Mouse (Mus musculus) forebrain, embryonic 12.5 days (tissue): ENCODE measurements around the gene Ptpre. TPM values are rescaled to one million over a fixed set of nuclear protein-coding genes. Genes with fewer than 3 reads are reported as not detected.
A peak's percentile ranks its signal among the peaks of the same experiment; 100 is the strongest.
"Not testable (repeated sequence)": the region's sequence is repeated elsewhere in the genome, so short reads cannot be mapped to it uniquely, and the experiment has no call there.

Source experiments
- ATAC-seq: fragments of 200-750 bp; cut with Nextera tagmentation; 2 replicates; pipeline ENCODE4 v1.8.0; 2017; ENCODE audit warnings: moderate TSS enrichment; ENCODE audit not compliant: low FRiP score
- H3K27ac ChIP-seq: fragments of 300-500 bp; sonication (generic); 2 replicates; pipeline ENCODE4 v1.5.1; 2016; ENCODE audit warnings: mild to moderate bottlenecking
- H3K27me3 ChIP-seq: fragments of 300-500 bp; sonication (generic); 2 replicates; pipeline ENCODE4 v1.6.1; 2016; ENCODE audit warnings: mild to moderate bottlenecking
- H3K36me3 ChIP-seq: fragments of 300-500 bp; sonication (generic); replicated peaks from 2 replicates; pipeline ENCODE4 v1.6.1; 2016; ENCODE audit warnings: mild to moderate bottlenecking
- H3K4me1 ChIP-seq: fragments of 300-500 bp; sonication (generic); 2 replicates; pipeline ENCODE4 v1.6.1; 2016
- H3K4me2 ChIP-seq: fragments of 300-500 bp; sonication (generic); 2 replicates; pipeline ENCODE4 v1.6.1; 2016; ENCODE audit warnings: mild to moderate bottlenecking, moderate library complexity
- H3K4me3 ChIP-seq: fragments of 300-500 bp; sonication (generic); replicated peaks from 2 replicates; pipeline ENCODE4 v1.5.1; 2016; ENCODE audit warnings: mild to moderate bottlenecking
- H3K9ac ChIP-seq: fragments of 300-500 bp; sonication (generic); 2 replicates; pipeline ENCODE4 v1.6.1; 2016; ENCODE audit warnings: mild to moderate bottlenecking
- H3K9me3 ChIP-seq: fragments of 300-500 bp; sonication (generic); 2 replicates; pipeline ENCODE4 v1.6.1; 2016
- WGBS: fragments of 180-500 bp; shearing (Covaris S2); methylation state at CpG from one replicate; pipeline ENCODE4 v1.1.7; 2016; 5-methylcytosine and 5-hydroxymethylcytosine counted together
- polyA plus RNA-seq: library from polyadenylated mRNA; unstranded; fragments of >200 nt; fragmentation: Nextera tagmentation; extraction: Ambion mirVana; gene quantifications from 2 replicates; pipeline ENCODE4 v1.2.1, GENCODE M21; 2016

The Ptpre gene
- polyA plus RNA-seq, 1 experiment from 2014 or later, result 1.3 TPM

GRCm38 (mm10) chr7:135659314-135659935, 122.1 kb downstream of the Ptpre start:
- WGBS, result 91% methylated on average over 5 of the region's 5 CpGs
- Histone ChIP-seq H3K27ac (no peak overlapping the region), H3K9me3 (no peaks in the 10 kb centered on the region), H3K4me1 (no peaks in the 10 kb centered on the region), H3K4me3 (no peak overlapping the region), H3K27me3 (no peaks in the 10 kb centered on the region), H3K36me3 (no peaks in the 10 kb centered on the region), H3K9ac (no peak overlapping the region), H3K4me2 (no peak overlapping the region)
- no peak for ATAC-seq

GRCm38 (mm10) chr7:135660314-135660713, 123.0 kb downstream of the Ptpre start:
- ATAC-seq, result no peak
- Histone ChIP-seq H3K27me3 (no peaks in the 10 kb centered on the region), H3K27ac (no peak overlapping the region), H3K9ac (no peak overlapping the region), H3K36me3 (no peaks in the 10 kb centered on the region), H3K4me3 (no peak overlapping the region), H3K4me2 (no peak overlapping the region), H3K4me1 (no peaks in the 10 kb centered on the region), H3K9me3 (no peaks in the 10 kb centered on the region)

GRCm38 (mm10) chr7:135664211-135664610, 126.9 kb downstream of the Ptpre start:
- no peak overlapping the region for H3K4me2 ChIP-seq
- ATAC-seq, result no peak
- WGBS, result 85% methylated on average over 7 of the region's 7 CpGs

DNA sequence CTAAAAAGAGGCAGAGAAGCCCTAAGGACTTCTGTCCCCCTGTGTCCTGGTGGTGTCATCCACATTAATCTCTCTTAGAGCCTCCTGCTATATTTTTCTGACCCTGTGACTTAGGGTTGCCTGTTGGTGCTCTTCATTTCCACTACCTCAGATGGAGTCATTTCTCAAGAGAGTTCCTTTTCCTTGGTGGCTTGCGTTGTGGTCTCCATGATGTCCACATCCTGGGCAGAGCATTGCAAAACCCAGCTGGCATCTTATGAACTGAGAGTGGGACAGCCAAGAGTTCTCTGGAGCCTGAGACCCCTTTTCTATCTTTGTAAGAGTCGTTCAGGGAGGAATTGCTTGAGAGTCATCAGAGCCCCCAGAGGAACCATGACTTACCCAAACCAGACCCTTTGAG, 129.0 kb downstream of the Ptpre start:
- H3K9me3 ChIP-seq, result no peaks in the 10 kb centered on the region
- H3K9ac ChIP-seq, result no peak overlapping the region
- peaks cover 4% of the 10 kb centered on the region; the same call in 1 of the 2 replicates for H3K27me3 ChIP-seq
- no peaks in the 10 kb centered on the region for H3K4me1 ChIP-seq
- H3K4me2 ChIP-seq, result no peak overlapping the region
- H3K4me3 ChIP-seq, result no peak overlapping the region
- WGBS, result 94% methylated on average over 2 of the region's 2 CpGs
- no peak for ATAC-seq
- H3K27ac ChIP-seq, result no peak overlapping the region
- no peaks in the 10 kb centered on the region for H3K36me3 ChIP-seq

More at GRCm38 (mm10) chr7:135664211-135664610, 126.9 kb downstream of the Ptpre start:
- Histone ChIP-seq H3K4me1 (no peaks in the 10 kb centered on the region), H3K27me3 (peaks cover 4% of the 10 kb centered on the region; the same call in 1 of the 2 replicates), H3K9me3 (no peaks in the 10 kb centered on the region), H3K4me3 (no peak overlapping the region), H3K9ac (no peak overlapping the region), H3K27ac (no peak overlapping the region), H3K36me3 (no peaks in the 10 kb centered on the region)

DNA sequence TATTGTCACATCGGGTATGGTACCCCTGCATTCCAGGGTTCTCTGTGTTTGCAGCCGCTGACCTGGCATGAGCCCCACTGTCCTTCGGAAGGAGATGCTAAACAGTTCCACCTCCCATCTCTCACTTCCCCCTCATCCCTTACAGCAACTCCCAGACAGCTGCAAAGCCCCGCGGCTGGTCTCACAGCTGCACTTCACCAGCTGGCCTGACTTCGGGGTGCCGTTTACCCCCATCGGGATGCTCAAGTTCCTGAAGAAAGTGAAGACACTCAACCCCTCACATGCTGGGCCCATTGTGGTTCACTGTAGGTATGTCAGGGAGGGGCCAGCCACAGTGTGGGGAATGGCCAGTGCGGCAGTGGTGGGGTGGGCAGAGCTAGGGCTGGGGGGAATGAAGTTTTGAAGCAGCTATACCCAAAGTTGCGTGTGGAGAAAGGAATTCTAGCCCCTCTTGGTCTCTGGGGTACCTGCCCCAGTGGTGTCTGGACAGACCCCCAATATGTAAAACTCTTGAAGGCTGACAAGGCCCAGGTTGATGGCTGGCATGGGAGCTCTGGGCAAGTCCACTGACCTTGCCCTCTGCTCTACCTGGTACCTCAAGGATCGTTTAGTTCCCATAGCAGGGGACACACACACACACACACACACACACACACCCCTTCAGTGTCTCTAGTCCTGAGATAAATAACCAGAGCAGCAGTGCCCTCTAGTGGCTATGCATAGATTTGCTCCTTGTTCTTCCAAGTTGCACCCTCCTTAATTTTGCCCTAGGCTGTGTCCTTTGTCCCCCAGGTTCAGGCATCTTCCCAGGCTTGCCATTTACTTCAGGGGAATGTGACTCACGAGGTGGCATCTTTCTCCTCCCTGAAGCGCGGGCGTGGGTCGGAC, 131.8 kb downstream of the Ptpre start:
- Histone ChIP-seq H3K36me3 (no peaks in the 10 kb centered on the region), H3K27me3 (peaks cover 4% of the 10 kb centered on the region; the same call in 1 of the 2 replicates), H3K4me3 (no peak overlapping the region), H3K9me3 (no peaks in the 10 kb centered on the region), H3K4me1 (no peaks in the 10 kb centered on the region), H3K27ac (no peak overlapping the region), H3K4me2 (no peak overlapping the region), H3K9ac (no peak overlapping the region; the same call in 1 of the 2 replicates)
- WGBS, result 40% methylated on average over 16 of the region's 16 CpGs
- ATAC-seq, result peak; percentile 65; the same call in 1 of the 2 replicates

DNA sequence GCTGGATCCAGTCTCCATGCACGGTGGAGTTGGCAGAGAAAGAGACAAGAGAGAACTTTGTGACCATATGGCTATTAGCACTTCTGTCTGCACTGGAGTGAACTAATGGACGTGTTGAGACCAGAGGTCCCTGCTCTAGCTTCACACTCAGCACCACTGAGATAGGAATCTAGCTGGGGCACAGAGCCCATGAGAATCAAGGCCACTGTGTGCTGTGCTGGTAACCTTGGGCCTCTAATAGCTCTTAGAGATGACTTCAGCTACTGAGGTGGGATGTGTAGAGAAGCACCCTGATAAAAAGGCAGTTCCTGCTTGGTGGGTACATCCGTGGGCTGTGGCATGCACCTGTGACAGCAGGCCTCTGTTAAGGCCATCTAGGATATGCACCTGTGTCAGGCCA, 136.3 kb downstream of the Ptpre start:
- Histone ChIP-seq H3K9me3 (no peaks in the 10 kb centered on the region), H3K4me3 (no peak overlapping the region), H3K9ac (no peak overlapping the region), H3K27ac (no peak overlapping the region), H3K36me3 (no peaks in the 10 kb centered on the region), H3K27me3 (no peaks in the 10 kb centered on the region), H3K4me1 (no peaks in the 10 kb centered on the region), H3K4me2 (no peak overlapping the region)
- 65% methylated on average over 3 of the region's 3 CpGs for WGBS
- no peak for ATAC-seq

GRCm38 (mm10) chr7:135676722-135677121, 139.4 kb downstream of the Ptpre start:
- 89% methylated on average over 8 of the region's 8 CpGs for WGBS
- H3K4me2 ChIP-seq, result no peak overlapping the region
- H3K27ac ChIP-seq, result no peak overlapping the region
- no peak overlapping the region for H3K4me3 ChIP-seq
- no peaks in the 10 kb centered on the region for H3K27me3 ChIP-seq
- H3K4me1 ChIP-seq, result 0 out of 2 replicates have a peak, but pooled peaks cover 2% of the 10 kb centered on the region
- H3K9me3 ChIP-seq, result no peaks in the 10 kb centered on the region
- no peak overlapping the region for H3K9ac ChIP-seq
- ATAC-seq, result no peak
- no peaks in the 10 kb centered on the region for H3K36me3 ChIP-seq

DNA sequence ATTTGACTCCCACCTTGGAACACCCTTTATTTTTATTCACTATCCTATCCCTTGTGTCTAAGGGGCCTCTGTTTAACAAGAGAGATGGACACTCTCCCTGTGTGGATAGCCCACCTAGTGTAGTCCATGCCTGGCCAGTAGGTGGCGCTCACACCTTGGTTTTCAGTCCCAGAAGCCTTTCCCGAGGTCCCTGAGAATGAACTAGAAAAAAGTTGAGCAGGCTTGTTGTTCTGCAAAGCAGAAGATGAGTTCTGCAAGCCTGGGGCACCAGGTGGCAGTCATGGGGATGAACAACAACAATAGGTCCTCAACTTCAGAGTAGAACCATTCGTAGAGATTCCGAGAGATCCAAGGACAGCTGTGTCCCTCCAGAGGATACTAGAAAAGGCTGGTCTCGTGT, 143.1 kb downstream of the Ptpre start:
- H3K4me3 ChIP-seq, result no peak overlapping the region
- H3K9me3 ChIP-seq, result no peaks in the 10 kb centered on the region
- H3K27me3 ChIP-seq, result no peaks in the 10 kb centered on the region
- ATAC-seq, result no peak
- no peak overlapping the region for H3K4me2 ChIP-seq
- H3K27ac ChIP-seq, result no peak overlapping the region
- H3K9ac ChIP-seq, result no peak overlapping the region
- H3K36me3 ChIP-seq, result peaks cover 4% of the 10 kb centered on the region
- H3K4me1 ChIP-seq, result 0 out of 2 replicates have a peak, but pooled peaks cover 3% of the 10 kb centered on the region
- WGBS, result 73% methylated on average over 5 of the region's 5 CpGs

DNA sequence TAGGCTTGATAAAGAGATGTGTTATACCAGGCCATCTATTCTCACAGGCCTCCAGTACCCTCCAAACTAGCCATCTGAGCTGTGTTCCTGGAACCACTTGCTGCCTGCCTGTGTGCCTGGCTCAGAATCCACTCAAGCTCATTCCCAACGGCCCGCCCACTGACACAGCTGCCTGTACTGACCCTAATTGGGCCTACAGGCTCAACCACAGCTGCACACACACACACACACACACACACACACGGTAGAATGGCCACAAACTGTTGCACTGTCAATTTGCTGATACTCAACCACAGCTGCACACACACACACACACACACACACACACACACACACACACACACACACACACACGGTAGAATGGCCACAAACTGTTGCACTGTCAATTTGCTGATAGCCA, 146.8 kb downstream of the Ptpre start:
- H3K9me3 ChIP-seq, H3K4me1 ChIP-seq, H3K27ac ChIP-seq, H3K4me3 ChIP-seq, H3K27me3 ChIP-seq, H3K4me2 ChIP-seq, ATAC-seq, H3K9ac ChIP-seq: not testable (repeated sequence)
- H3K36me3 ChIP-seq, result peaks cover 39% of the 10 kb centered on the region
- WGBS, result 75% methylated on average over 4 of the region's 4 CpGs

GRCm38 (mm10) chr7:135684938-135685337, 147.7 kb downstream of the Ptpre start:
- 87% methylated on average over 7 of the region's 7 CpGs for WGBS
- Histone ChIP-seq H3K9ac (no peak overlapping the region), H3K27ac (peak overlapping the region; percentile 36; the same call in 1 of the 2 replicates), H3K27me3 (no peaks in the 10 kb centered on the region), H3K4me3 (no peak overlapping the region), H3K4me2 (no peak overlapping the region), H3K36me3 (peaks cover 47% of the 10 kb centered on the region), H3K9me3 (no peaks in the 10 kb centered on the region), H3K4me1 (0 out of 2 replicates have a peak, but pooled peaks cover 3% of the 10 kb centered on the region)
- ATAC-seq, result no peak

DNA sequence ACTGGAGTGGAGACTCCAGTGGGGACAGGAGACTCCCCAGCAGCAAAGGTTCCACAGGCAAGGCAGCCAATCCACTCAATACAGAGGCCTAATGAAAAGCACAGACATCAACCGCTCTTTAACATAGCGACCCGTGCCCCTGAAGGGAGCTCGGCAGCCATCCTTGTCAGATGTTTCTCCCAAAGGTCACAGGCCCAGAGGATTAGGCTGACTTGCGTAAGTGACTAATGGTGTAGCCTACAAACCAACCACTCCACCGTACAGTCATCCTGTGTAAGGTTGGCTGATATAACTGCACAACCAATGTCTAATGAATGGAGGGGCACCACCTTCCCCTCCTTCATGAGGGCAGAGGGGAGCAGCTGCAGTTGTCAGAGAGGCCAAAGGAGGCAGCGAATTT, 152.1 kb downstream of the Ptpre start:
- Histone ChIP-seq H3K36me3 (peaks cover 88% of the 10 kb centered on the region), H3K9me3 (no peaks in the 10 kb centered on the region), H3K4me2 (no peak overlapping the region), H3K4me1 (no peaks in the 10 kb centered on the region), H3K27me3 (no peaks in the 10 kb centered on the region), H3K27ac (no peak overlapping the region), H3K4me3 (no peak overlapping the region), H3K9ac (no peak overlapping the region)
- 90% methylated on average over 7 of the region's 7 CpGs for WGBS
- ATAC-seq, result no peak

- Histone ChIP-seq H3K27ac (no peak overlapping the region), H3K27me3 (no peaks in the 10 kb centered on the region), H3K36me3 (peaks cover 95% of the 10 kb centered on the region), H3K4me3 (no peak overlapping the region), H3K4me2 (no peak overlapping the region), H3K9me3 (no peaks in the 10 kb centered on the region), H3K4me1 (no peaks in the 10 kb centered on the region), H3K9ac (no peak overlapping the region)
- 97% methylated on average over 5 of the region's 5 CpGs for WGBS
- no peak for ATAC-seq
Measured at GRCm38 (mm10) chr7:135691941-135692340, 154.7 kb downstream of the Ptpre start.
